Mouse (Mus musculus) lung, embryonic 16.5 days (tissue): ENCODE data around the gene Lmbrd2. TPM values are rescaled to one million over a fixed set of nuclear protein-coding genes. Genes with fewer than 3 reads are reported as not detected.
A peak's percentile ranks its signal among the peaks of the same experiment; 100 is the strongest.

Experiments
- ATAC-seq: fragments of 200-750 bp; cut with Nextera tagmentation; 2 replicates; pipeline ENCODE4 v1.8.0; 2017; ENCODE audit warnings: low read depth, mild to moderate bottlenecking, moderate library complexity
- H3K27ac ChIP-seq: fragments of 300-500 bp; sonication (generic); 2 replicates; pipeline ENCODE4 v1.5.1; 2014; ENCODE audit warnings: mild to moderate bottlenecking, control low read depth, low read length
- H3K27me3 ChIP-seq: fragments of 300-500 bp; sonication (generic); 2 replicates; pipeline ENCODE4 v1.6.1; 2014; ENCODE audit warnings: low read depth, low read length, mixed read lengths; ENCODE audit not compliant: control insufficient read depth, insufficient read depth
- H3K36me3 ChIP-seq: fragments of 300-500 bp; sonication (generic); 2 replicates; pipeline ENCODE4 v1.6.1; 2014; ENCODE audit warnings: low read length; ENCODE audit not compliant: control insufficient read depth, insufficient read depth
- H3K4me1 ChIP-seq: fragments of 300-500 bp; sonication (generic); replicated peaks from 2 replicates; pipeline ENCODE4 v1.6.1; 2014; ENCODE audit warnings: low read length, mixed read lengths; ENCODE audit not compliant: control insufficient read depth, insufficient read depth
- H3K4me2 ChIP-seq: fragments of 300-500 bp; sonication (generic); 2 replicates; pipeline ENCODE4 v1.6.1; 2014; ENCODE audit warnings: low read depth, low read length, control low read depth
- H3K4me3 ChIP-seq: fragments of 300-500 bp; sonication (generic); 2 replicates; pipeline ENCODE4 v1.5.1; 2014; ENCODE audit warnings: mild to moderate bottlenecking, low read length, control low read depth
- H3K9ac ChIP-seq: fragments of 300-500 bp; sonication (generic); 2 replicates; pipeline ENCODE4 v1.6.1; 2014; ENCODE audit warnings: low read length, control low read depth
- H3K9me3 ChIP-seq: fragments of 300-500 bp; sonication (generic); 2 replicates; pipeline ENCODE4 v1.6.1; 2016; ENCODE audit warnings: low read length; ENCODE audit not compliant: control insufficient read depth
- WGBS: fragments of 180-500 bp; shearing (Covaris S2); extraction: QIAGEN DNeasy Blood & Tissue Kit; methylation state at CpG from one replicate; pipeline ENCODE4 v1.1.7; 2014; 5-methylcytosine and 5-hydroxymethylcytosine counted together
- polyA plus RNA-seq: library from polyadenylated mRNA; unstranded; fragments of >200 nt; fragmentation: Nextera tagmentation; extraction: Ambion mirVana; gene quantifications from 2 replicates; pipeline ENCODE4 v1.2.1, GENCODE M21; 2015

Lmbrd2 gene
- polyA plus RNA-seq, 1 experiment from 2014 or later, result 3.2 TPM

DNA sequence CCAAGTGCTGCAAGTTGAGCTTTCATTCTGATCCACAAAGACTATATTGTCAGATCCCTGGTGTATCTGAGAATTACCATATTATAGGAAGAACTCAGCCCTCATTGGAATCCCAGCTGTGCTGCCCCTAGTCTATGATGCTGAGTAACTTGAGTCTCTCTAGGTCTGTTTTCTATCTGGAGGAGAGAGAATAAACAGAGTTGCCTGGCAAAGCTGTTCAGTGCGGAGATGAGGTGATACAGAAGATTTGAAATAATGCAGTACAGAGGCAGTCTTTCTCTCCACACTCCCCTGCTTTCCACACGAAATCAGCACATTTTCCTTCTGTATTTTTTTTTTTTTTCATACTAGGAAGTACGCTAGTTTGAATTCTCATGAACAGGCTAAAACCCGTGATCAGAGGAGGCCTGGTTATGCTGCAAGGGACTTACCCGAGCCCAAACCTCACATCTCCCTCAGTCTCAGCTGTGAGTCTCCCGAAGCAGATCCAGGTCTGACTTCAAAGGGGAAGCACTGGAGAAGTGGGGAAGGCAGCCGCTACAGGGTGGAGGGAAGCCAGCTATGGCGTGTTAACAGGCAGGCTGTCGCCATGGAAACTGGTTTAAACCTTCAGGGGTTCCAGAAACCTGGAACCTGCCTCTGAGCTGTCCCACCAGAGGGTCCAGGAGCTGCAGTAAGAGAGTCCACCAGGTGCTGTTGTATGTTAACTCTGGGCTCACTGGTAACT is 9.4 kb upstream of the Lmbrd2 start:
- Histone ChIP-seq H3K27ac (no peak overlapping the region), H3K9ac (no peak overlapping the region), H3K4me3 (no peak overlapping the region), H3K36me3 (peaks cover 15% of the 10 kb centered on the region), H3K4me2 (no peak overlapping the region), H3K27me3 (no peaks in the 10 kb centered on the region), H3K4me1 (peaks cover 20% of the 10 kb centered on the region), H3K9me3 (no peaks in the 10 kb centered on the region)
- ATAC-seq, result no peak
- WGBS, result 76% methylated on average over 9 of the region's 9 CpGs

DNA sequence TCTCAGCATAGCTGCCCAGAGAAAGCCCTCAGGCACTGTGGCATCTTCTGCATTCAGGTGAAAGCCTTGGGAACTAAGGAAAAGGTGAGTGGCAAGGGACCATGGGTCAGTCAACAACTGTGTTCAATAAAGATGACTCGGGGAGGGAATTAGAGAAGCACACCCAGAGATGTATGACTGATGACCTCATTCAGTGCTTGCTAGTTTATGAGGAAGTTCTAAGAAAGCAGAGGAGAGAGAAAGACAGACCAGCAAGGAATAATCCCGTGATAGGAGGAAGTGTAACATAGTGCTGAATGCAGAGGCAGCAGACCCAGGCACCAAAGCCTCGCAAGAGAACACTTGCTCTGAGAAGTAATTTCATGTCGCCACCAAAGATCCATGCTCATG is 8.9 kb upstream of the Lmbrd2 start:
- Histone ChIP-seq H3K4me3 (no peak overlapping the region), H3K4me2 (no peak overlapping the region), H3K9ac (no peak overlapping the region), H3K4me1 (peaks cover 20% of the 10 kb centered on the region), H3K27me3 (no peaks in the 10 kb centered on the region), H3K36me3 (peaks cover 17% of the 10 kb centered on the region), H3K27ac (no peak overlapping the region), H3K9me3 (no peaks in the 10 kb centered on the region)
- no peak for ATAC-seq
- 81% methylated on average over 4 of the region's 4 CpGs for WGBS

DNA sequence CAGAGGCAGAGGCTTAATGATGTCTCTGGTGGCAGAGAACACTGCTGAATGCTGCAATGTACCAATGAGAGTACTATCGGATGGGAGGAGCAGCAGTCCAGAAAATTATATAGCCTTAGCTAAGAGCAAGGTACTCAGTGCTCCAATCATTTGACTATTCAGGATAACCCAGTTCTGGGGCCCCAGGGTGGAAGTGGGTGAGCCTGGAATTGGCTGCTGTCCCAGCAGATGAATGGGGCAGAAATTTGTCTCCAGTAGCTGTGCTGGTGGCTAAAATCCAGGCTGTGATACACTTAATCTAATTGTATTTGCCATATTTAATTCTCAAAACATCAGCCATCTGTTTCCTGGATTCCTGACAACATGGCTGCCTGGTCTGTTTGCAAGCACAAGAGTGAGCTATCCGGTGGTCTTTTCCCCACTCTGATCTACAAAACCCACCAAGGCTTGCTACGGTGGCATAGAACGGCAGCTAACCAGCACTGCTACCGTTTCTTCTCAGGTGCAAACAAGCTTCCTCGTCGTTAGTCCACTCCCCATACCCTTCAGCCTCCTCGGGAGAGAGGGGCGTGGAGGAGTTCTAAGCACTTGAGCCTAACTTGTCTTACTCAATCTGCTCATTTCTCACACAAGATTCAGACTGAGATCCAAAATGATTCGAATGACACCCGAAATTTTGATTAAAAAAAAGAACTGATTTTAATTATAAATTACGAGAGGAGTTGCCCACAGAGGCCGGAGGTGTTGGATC is 7.5 kb upstream of the Lmbrd2 start:
- Histone ChIP-seq H3K27me3 (no peaks in the 10 kb centered on the region), H3K4me1 (peaks cover 20% of the 10 kb centered on the region), H3K4me2 (peak overlapping the region; percentile 19; the same call in 1 of the 2 replicates), H3K9me3 (no peaks in the 10 kb centered on the region), H3K4me3 (no peak overlapping the region), H3K36me3 (peaks cover 29% of the 10 kb centered on the region), H3K27ac (peak overlapping the region; percentile 57), H3K9ac (no peak overlapping the region)
- 65% methylated on average over 13 of the region's 13 CpGs for WGBS
- ATAC-seq, result no peak

DNA sequence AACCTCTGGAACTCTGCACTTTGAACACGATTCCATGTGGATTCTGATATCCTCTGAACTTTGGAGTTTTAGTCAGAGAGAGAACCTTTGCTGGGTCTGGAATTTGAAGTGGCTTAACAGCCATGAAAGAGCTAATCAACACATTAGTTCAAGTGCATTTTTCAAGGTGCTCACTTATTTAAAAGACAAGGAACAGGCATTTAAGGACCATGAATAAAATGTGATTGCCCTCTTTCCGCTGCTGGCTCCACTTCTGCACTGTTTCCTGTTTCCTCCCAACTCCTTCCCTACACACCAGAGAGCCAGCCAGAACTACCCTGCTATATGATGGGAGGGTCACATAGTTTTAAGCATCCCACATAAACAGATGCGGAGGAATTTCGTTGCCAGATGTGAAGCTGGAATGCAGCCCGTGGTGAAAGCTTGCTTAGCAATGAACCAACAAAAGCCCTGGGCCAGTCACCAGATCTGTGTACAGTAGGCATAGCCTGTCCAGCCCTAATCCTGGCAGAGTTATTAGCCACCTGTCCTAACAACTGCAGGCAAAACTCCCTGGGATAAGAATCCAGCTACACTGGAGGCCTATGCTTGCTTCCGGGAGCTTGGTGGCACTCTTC is 5.4 kb upstream of the Lmbrd2 start:
- Histone ChIP-seq H3K4me3 (no peak overlapping the region), H3K9me3 (no peaks in the 10 kb centered on the region), H3K36me3 (peaks cover 26% of the 10 kb centered on the region), H3K4me2 (0 out of 2 replicates have a peak overlapping the region, but pooled peaks have one; percentile 1), H3K27ac (peak overlapping the region; percentile 70), H3K4me1 (peaks cover 33% of the 10 kb centered on the region), H3K9ac (no peak overlapping the region), H3K27me3 (no peaks in the 10 kb centered on the region)
- peak; percentile 79 for ATAC-seq
- 27% methylated on average over 6 of the region's 6 CpGs for WGBS

DNA sequence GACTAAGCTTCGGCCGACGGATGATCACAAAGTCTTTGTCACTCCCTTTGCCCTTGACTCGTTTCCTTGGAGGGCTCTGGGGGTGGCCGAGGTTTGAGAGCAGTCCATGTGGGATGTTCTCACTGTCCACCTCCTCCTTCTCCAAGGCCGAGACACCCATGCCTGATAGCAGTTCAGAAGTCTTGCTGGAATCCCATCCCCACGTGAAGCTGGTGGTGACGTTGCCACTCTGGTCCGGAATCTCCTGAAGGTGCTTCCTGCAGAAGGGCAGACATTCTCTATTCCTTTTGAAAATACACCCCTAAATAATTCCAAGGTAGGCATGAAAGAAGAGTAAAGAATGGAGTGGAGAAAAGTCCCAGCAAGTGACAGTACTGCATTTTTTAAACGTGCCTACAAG is 903 bp upstream of the Lmbrd2 start:
- Histone ChIP-seq H3K9ac (peak overlapping the region; percentile 61), H3K27ac (no peak overlapping the region), H3K36me3 (peaks cover 18% of the 10 kb centered on the region), H3K4me3 (peak overlapping the region; percentile 80), H3K4me2 (peak overlapping the region; percentile 69), H3K4me1 (peaks cover 27% of the 10 kb centered on the region), H3K27me3 (no peaks in the 10 kb centered on the region), H3K9me3 (no peaks in the 10 kb centered on the region)
- WGBS, result 8% methylated on average over 10 of the region's 10 CpGs
- ATAC-seq, result no peak

DNA sequence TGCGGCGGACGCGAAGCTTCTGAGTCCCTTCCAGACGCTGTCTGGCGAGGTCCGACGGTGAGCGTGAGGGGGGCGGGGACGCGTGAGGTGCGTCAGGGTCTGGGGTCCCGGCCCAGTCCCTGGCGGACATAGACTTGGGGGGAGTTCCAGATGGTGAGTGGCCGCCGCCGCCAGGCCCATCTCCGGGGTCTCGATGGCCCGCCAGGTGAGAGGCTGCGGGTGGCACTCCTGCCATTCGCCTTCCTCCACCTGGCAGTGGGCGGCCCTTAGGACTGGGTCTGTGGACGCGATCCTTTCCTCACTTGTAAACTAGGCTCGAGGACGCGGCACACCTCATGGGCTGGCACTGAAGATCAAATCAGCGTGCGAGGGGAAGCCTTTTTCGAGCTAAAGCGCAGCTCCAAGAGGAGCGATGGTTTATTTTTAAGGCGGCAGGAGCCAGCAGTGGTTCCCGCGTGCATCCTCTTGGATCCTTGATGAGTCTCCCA is 378 bp downstream of the Lmbrd2 start:
- under 1% methylated on average over 37 of the region's 37 CpGs for WGBS
- Histone ChIP-seq H3K4me1 (peaks cover 16% of the 10 kb centered on the region), H3K27ac (peak overlapping the region; percentile 76), H3K4me3 (peak overlapping the region; percentile 80), H3K9ac (peak overlapping the region; percentile 86), H3K4me2 (peak overlapping the region; percentile 53), H3K27me3 (no peaks in the 10 kb centered on the region), H3K36me3 (peaks cover 18% of the 10 kb centered on the region), H3K9me3 (no peaks in the 10 kb centered on the region)
- peak; percentile 74 for ATAC-seq

DNA sequence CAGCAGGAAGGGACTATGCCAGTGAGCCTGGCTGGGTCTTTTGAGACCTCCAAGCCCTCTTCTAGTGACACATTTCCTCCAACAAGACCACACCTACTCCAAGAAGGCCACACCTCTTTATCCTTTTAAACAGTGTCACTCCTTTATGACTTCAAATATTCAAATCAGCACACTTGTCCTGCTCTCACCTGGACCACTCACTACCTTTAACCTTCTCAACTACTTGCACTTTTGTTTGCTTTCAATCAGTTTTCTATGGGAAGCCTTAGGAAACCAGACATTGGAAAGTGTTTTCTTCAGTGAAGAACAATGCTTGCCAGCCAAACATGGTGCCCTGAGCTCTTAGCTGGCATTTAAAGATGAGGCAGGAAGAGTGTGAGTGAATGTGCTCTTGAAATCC is 15.0 kb downstream of the Lmbrd2 start, which contains the start of gene Skp2:
TSS of gene Skp2 (minus strand) at position 101 of the 400 bp plus-strand sequence.
- no peak within 1 kb of the TSS for H3K9ac ChIP-seq
- no peak within 1 kb of the TSS for H3K4me2 ChIP-seq
- ATAC-seq, result no peak
- no peaks in the 10 kb centered on the region for H3K27me3 ChIP-seq
- H3K27ac ChIP-seq, result no peak within 1 kb of the TSS
- H3K9me3 ChIP-seq, result no peaks in the 10 kb centered on the region
- no peaks in the 10 kb centered on the region for H3K4me1 ChIP-seq
- H3K4me3 ChIP-seq, result no peak within 1 kb of the TSS
- H3K36me3 ChIP-seq, result peaks cover 6% of the 10 kb centered on the region; the same call in 1 of the 2 replicates

DNA sequence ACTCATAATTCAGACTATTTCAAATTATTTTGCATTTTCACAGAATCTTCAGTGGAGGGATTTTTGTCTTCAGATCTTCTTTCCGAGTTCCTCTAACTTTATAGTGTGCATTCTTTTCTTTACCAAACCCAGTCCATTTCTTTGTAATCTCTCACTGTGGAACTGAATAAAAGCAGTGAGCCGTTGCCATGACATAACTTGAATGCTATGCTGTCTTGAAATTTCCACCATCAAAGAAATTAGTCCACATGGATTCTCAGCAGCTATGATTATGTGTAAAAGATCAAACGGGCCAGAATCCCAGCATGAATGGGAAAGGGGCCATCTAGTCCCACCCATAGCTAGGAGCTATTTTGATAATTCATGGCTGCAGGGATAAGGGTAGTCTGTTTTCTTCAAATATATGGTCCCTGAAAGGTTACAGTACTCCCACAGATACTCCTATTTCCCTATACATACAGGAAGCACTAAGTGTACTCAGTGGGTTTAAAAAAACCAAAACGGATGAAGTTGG is 22.3 kb downstream of the Lmbrd2 start:
- Histone ChIP-seq H3K4me2 (no peak overlapping the region), H3K9ac (no peak overlapping the region), H3K4me1 (no peaks in the 10 kb centered on the region), H3K36me3 (0 out of 2 replicates have a peak, but pooled peaks cover 2% of the 10 kb centered on the region), H3K27me3 (no peaks in the 10 kb centered on the region), H3K4me3 (no peak overlapping the region), H3K27ac (no peak overlapping the region), H3K9me3 (no peaks in the 10 kb centered on the region)
- 75% methylated on average over 4 of the region's 4 CpGs for WGBS
- no peak for ATAC-seq

DNA sequence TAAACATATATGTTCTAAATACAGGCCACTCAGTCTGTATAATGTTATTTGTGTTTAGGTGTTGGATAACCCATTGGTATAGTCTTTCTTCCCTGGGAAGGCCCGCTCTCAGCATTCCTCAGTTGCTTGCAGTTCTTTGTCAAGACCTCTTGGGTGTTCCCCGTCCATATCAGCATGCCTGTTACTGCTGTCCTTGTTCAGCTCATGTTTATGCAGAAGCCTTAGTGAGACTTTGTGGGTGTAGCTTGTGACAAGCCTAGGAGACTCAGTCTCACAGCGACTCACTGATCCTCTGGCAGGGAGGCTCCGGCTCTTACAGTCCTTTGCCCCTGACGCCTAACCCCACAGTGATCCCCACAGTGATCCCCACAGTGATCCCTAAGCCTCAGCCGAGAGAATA is 23.8 kb downstream of the Lmbrd2 start:
- H3K9ac ChIP-seq, result no peak overlapping the region
- H3K36me3 ChIP-seq, result peaks cover 5% of the 10 kb centered on the region; the same call in 1 of the 2 replicates
- WGBS, result 62% methylated on average over 6 of the region's 6 CpGs
- H3K4me1 ChIP-seq, result no peaks in the 10 kb centered on the region
- no peaks in the 10 kb centered on the region for H3K9me3 ChIP-seq
- no peak overlapping the region for H3K27ac ChIP-seq
- ATAC-seq, result 0 out of 2 replicates have a peak, but pooled peaks have one; percentile 17
- no peak overlapping the region for H3K4me2 ChIP-seq
- no peaks in the 10 kb centered on the region for H3K27me3 ChIP-seq
- no peak overlapping the region for H3K4me3 ChIP-seq
